Comparison of ENCODE assay signal across 8 mouse cellular contexts in the genomic region with DNA sequence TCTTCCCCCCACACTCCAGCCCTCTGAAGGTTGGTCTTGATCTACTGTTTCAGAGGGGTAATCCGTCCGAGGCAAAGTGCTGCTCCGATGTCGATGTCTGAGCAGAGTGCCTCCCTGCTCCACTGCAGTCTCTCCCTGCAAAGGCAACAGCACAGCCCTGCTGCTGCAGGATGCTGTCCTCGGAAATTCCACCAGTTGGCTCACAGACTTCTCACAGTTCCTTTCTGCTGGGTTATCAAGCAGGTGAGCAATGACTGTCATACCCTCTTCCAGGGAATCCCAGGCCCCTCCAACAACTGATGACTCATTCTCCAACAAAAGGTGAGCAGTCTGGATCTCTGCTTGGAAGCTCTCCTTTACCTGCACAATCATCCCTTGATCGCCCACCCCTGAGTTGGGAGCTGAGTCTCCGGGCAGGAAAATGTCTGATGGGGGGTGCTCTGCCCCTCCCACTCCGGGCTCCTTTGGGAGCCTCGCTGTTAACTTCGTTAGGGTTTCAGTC.
A peak's percentile ranks its signal among the peaks of the same experiment; 100 is the strongest.
DNase-seq lines count a peak whose midpoint lies in the region; ATAC-seq and TF ChIP-seq lines count a peak whose summit lies in the region.

No protein-coding gene starts in this region.

- H3K4me1 ChIP-seq in kidney, embryonic 16.5 days (ENCODE audit: insufficient read depth, low read length), result peaks cover 30% of the 10 kb centered on the region
- H3K4me1 ChIP-seq in forebrain, postnatal 0 days (ENCODE audit: insufficient read depth), result peaks cover 34% of the 10 kb centered on the region
- H3K4me1 ChIP-seq in midbrain, embryonic 11.5 days (ENCODE audit: control insufficient read depth, insufficient read depth, low read length), result peaks cover 16% of the 10 kb centered on the region

- peak overlapping the region; percentile 26 for H3K4me3 ChIP-seq in kidney, embryonic 16.5 days (ENCODE audit: low read length)
- peak overlapping the region; percentile 32 for H3K4me3 ChIP-seq in forebrain, postnatal 0 days (ENCODE audit: low read depth, low read length)
- H3K4me3 ChIP-seq in midbrain, embryonic 11.5 days (ENCODE audit: low read depth, low read length), result peak overlapping the region; percentile 19; the same call in 1 of the 2 replicates

- peak overlapping the region; percentile 36; the same call in 1 of the 2 replicates for H3K27ac ChIP-seq in kidney, embryonic 16.5 days (ENCODE audit: low read length)
- peak overlapping the region; percentile 68 for H3K27ac ChIP-seq in forebrain, postnatal 0 days (ENCODE audit: low read depth, low read length)
- H3K27ac ChIP-seq in midbrain, embryonic 11.5 days (ENCODE audit: low read depth, low read length), result 0 out of 2 replicates have a peak overlapping the region, but pooled peaks have one; percentile 35

- no peaks in the 10 kb centered on the region for H3K9me3 ChIP-seq in kidney, embryonic 16.5 days (ENCODE audit: low read length)
- H3K9me3 ChIP-seq in forebrain, postnatal 0 days (ENCODE audit: low read length), result no peaks in the 10 kb centered on the region
- no peaks in the 10 kb centered on the region for H3K9me3 ChIP-seq in midbrain, embryonic 11.5 days (ENCODE audit: control insufficient read depth, low read length)

- TF ChIP-seq CTCF in forebrain, postnatal 0 days (IDR thresholded peaks at IDR 0.05; ENCODE audit: low read depth), result peak; percentile 12; the same call in 1 of the 2 replicates

- peak overlapping the region; percentile 61 for H3K4me2 ChIP-seq in kidney, embryonic 16.5 days (replicated peaks; ENCODE audit: low read depth, low read length)
- H3K4me2 ChIP-seq in forebrain, postnatal 0 days (ENCODE audit: low read depth), result peak overlapping the region; percentile 45
- peak overlapping the region; percentile 40 for H3K4me2 ChIP-seq in midbrain, embryonic 11.5 days

- H3K36me3 ChIP-seq in kidney, embryonic 16.5 days (ENCODE audit: insufficient read depth, low read length), result no peaks in the 10 kb centered on the region
- H3K36me3 ChIP-seq in forebrain, postnatal 0 days (ENCODE audit: insufficient read depth), result no peaks in the 10 kb centered on the region
- no peaks in the 10 kb centered on the region for H3K36me3 ChIP-seq in midbrain, embryonic 11.5 days (ENCODE audit: control insufficient read depth, insufficient read depth, low read length)

- 26% methylated on average over 10 of the region's 10 CpGs for WGBS in kidney, embryonic 16.5 days
- 22% methylated on average over 10 of the region's 10 CpGs for WGBS in forebrain, postnatal 0 days
- 34% methylated on average over 10 of the region's 10 CpGs for WGBS in midbrain, embryonic 11.5 days

- no peak for ATAC-seq in kidney, embryonic 16.5 days (ENCODE audit: low FRiP score, low TSS enrichment)
- ATAC-seq in forebrain, postnatal 0 days, result peak; percentile 61
- ATAC-seq in midbrain, embryonic 11.5 days (ENCODE audit: low FRiP score), result no peak; the same call in 1 of the 2 replicates
- no peak for ATAC-seq in CD4-positive, CD25-positive, alpha-beta regulatory T cell, adult 4 months
- no peak for ATAC-seq in inflammation-experienced regulatory T-cells, adult 6 months

- peak overlapping the region; percentile 63 for H3K9ac ChIP-seq in kidney, embryonic 16.5 days (replicated peaks; ENCODE audit: low read length)
- H3K9ac ChIP-seq in forebrain, postnatal 0 days, result peak overlapping the region; percentile 51
- H3K9ac ChIP-seq in midbrain, embryonic 11.5 days (ENCODE audit: low read length), result no peak overlapping the region; the same call in 1 of the 2 replicates

- no peak for DNase-seq in kidney, postnatal 14 days
- peak; percentile 61 for DNase-seq in cerebellum, adult 9-11 months
- DNase-seq in forebrain, postnatal 0 days, result peak; percentile 40
- no peak for DNase-seq in midbrain, embryonic 11.5 days (ENCODE audit: low spot score, missing footprints)
- no peak for DNase-seq in adrenal gland, postnatal 14 days

- H3K27me3 ChIP-seq in kidney, embryonic 16.5 days (ENCODE audit: insufficient read depth, low read length), result no peaks in the 10 kb centered on the region
- H3K27me3 ChIP-seq in forebrain, postnatal 0 days (ENCODE audit: insufficient read depth, low read length), result no peaks in the 10 kb centered on the region
- no peaks in the 10 kb centered on the region for H3K27me3 ChIP-seq in midbrain, embryonic 11.5 days (ENCODE audit: control insufficient read depth, insufficient read depth, low read length)

Comparison
In these comparisons a context has a peak if more than half of its experiments do, and no peak if none do; other contexts are left out.
1. DNase-seq: peak in cerebellum, adult 9-11 months (single experiment) and forebrain, postnatal 0 days (single experiment); none in kidney, postnatal 14 days (single experiment), midbrain, embryonic 11.5 days (single experiment) and adrenal gland, postnatal 14 days (single experiment).
2. Peak in every context shown above with its lines, with median percentiles within 50 percentile points of each other: H3K27ac ChIP-seq, H3K4me2 ChIP-seq and H3K4me3 ChIP-seq.